Mouse (Mus musculus) embryonic stem cell, embryonic (primary cell): ENCODE results near the gene Shcbp1.
"Not testable (repeated sequence)": the region's sequence is repeated elsewhere in the genome, so short reads cannot be mapped to it uniquely, and the experiment has no call there.

Experiments
- CTCF ChIA-PET, 4 experiments: fragments of 300-600 bp in 2 of 4; fragments of 350-600 bp in 2 of 4; sonication (Branson Sonifier 250); formaldehyde crosslinking; loops; one replicate each; lab custom pipeline; 2022; ENCODE audit warnings: inconsistent platforms in 2 of 4; lab: Charles Lee
- POLR2A ChIA-PET, 4 experiments: fragments of 300-600 bp in 2 of 4; fragments of 350-600 bp in 2 of 4; sonication (Branson Sonifier 250); formaldehyde crosslinking; loops; one replicate each; lab custom pipeline; 2022; ENCODE audit warnings: antibody characterized with exemption in 4 of 4, inconsistent platforms in 1 of 4; lab: Charles Lee

Gene Shcbp1

DNA sequence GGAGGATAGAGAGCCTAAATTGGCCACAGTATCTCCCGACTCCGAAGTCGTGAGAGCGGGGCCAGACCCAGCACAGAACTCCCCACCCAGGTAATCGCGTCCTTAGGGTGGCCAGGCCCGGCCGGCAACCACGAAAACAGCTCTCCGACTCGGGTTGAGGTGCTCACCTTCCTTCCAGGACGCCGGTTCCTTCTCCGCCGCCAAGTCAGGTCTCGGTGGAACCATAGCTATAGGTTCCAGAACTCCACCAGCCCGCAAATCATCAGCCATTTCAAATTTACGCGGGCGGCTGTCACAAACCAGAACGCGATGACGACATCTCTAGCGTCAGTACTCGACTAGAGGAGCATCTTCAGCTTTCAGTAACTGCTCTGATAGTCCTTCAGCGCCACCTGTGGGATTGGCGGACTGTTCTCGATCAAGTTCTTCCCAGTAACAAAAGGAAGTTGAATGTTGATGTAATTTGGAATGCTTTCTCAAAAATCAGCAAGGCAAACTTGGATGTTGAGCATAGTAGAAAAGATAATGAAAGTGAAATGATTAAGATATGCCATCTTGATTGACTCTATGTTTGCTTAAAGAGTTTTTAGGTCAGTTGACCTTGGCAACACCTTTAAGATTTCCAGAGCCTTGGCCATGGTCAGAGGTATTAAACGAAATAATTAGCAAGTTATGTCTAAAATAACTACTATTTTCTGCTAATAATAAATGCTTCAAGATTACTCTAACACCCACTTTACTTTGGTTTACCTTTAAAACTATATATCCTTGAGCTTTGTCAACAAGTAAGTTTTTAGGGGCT is at the start of gene Shcbp1:
Shcbp1 (minus strand) TSS at position 314 of the 802 bp plus-strand sequence.
- ChIA-PET CTCF (interaction anchor here (0.5 to 1.8 kb wide), 9 partner anchors 10 to 815 kb away, joined by 3 to 8 read pairs (median 4); no protein-coding TSS in a partner anchor), POLR2A (interaction anchor here in 3 of 4 experiments (0.6 to 2.4 kb wide), 13 partner anchors 10 to 613 kb away, joined by 3 to 10 read pairs (median 3); partner anchors contain the start of gene Evi5l (in 1 of the 3))

DNA sequence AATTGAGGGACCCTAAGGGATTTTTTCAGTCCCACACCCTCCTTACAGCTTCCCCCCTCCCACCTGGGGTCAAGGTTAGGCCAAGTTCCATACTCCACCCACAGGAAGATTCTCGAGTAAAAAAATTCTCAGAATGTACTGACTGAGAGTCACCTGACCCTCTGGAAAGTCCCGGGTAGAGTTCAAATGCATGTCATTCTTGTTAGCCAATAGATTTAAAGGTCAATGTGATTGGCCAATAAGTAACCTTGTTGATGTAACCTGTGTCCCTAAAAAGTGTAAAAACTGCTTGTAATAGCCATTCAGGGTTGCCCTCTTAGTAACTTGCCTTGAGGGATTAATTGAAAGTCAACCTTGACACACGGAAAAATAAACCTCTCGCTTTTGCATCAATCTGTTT is 29.5 kb upstream of the Shcbp1 start:
- CTCF ChIA-PET: no interaction called here
- POLR2A ChIA-PET: no interaction called here

DNA sequence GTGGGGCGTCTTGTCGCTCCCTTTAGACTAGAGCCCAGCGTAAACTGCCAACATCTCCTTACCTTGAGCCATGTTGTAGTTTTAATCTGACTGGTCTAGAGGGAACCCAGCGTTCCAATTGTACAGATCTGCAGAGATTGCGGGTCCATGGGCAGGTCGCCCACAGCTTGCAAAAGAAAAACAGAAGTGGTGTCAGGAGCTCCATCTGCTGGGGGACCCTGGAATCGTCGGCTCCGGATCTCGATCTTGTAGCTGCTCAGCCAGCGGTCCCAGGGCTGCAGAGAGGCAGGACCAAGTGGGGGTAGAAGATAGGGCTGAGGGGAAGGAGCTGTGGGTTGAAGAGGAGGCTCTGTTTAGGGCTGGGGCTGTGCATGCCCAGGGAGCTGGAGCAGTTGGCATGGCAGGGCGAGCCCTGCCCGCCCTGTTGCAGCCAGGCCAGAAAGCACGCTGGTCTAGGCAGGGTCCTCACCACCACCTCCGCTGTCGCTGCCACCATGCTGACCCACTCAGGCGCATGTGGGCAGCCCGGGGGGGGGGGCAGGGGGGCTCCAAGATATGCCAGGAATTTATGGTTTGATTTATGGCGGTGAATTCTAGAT is 21.3 kb upstream of the Shcbp1 start:
- ChIA-PET CTCF (interaction anchor here (0.6 to 1.5 kb wide), 16 partner anchors 9 to 893 kb away, joined by 3 to 8 read pairs (median 3); partner anchors contain the start of gene Shcbp1 (in 3 of the 4)), POLR2A (interaction anchor here in 2 of 4 experiments (0.6 to 0.7 kb wide), 2 partner anchors 22 to 123 kb away, joined by 3 to 4 read pairs; no protein-coding TSS in a partner anchor)

DNA sequence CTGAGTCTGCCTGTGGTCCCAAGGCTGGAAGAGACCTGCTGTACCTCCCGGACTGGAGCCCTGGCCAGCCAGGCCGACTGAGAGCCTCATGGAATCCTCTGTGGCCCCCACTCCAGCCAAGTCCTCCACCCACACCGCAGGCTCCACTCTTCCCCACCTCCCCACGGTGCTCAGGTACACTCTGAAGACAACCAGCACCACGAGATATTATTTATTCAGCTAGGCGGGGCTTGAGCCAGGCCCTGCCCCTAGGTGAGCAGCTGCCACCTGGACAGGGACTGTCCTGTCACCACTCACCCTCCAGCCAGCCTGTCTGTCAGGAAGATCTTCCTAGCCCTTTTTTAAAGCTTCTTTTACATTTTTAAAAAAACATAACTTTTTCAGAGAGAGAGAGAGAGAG is 1.1 kb downstream of the Shcbp1 start:
- ChIA-PET CTCF (interaction anchor here in 3 of 4 experiments (0.7 to 1.8 kb wide), 5 partner anchors 22 to 511 kb away, joined by 3 to 8 read pairs (median 3); no protein-coding TSS in a partner anchor), POLR2A (interaction anchor here (0.6 to 2.4 kb wide), 15 partner anchors 8 to 1558 kb away, joined by 3 to 10 read pairs (median 4); partner anchors contain the start of gene Evi5l (in 1 of the 4))

DNA sequence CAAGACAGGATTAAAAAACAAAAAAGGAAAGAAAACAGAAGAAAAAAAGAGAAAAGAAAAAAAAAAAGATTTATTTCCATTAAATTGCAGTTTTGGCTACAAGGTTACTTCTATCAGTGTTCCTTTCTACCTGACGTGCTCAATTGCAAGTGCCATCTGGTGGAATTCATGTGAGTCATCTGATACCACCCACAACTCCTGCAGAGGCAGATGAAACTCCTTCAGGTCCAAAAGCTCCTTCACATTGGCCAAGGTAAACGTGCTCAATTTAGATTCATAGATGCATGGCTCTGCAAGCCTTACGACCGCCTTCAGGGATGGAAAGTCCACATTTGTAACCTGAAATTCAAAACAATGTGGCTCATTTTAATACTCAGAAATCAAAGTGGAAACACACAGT is 14.6 kb downstream of the Shcbp1 start:
- CTCF ChIA-PET: no interaction called here
- POLR2A ChIA-PET: interaction anchor here in 1 of 4 experiments (1.7 kb wide), 1 partner anchor 14 kb away, joined by 6 read pairs; the partner anchor contains the start of gene Shcbp1

DNA sequence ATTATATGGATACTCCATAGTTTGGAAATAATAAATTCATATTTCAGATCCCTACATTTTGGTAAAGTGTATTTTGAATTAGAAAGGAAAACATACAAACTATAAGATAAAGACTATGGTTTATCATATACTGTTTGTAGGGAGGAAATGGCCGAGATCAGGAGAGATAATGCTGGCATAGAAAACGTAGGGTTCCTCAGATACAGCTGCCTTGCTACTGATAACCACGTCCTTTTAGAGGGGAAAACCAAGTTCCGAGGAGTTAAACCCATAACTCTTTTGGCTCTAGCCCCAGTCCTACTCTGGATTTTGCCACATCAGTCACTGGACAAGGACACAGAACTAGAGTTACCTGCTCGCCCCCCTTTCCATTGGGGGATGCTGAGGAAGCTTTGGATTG is 26.3 kb downstream of the Shcbp1 start:
- CTCF ChIA-PET: no interaction called here
- POLR2A ChIA-PET: interaction anchor here in 2 of 4 experiments (0.7 kb wide), 2 partner anchors 16 to 66 kb away, joined by 3 to 9 read pairs; no protein-coding TSS in a partner anchor

DNA sequence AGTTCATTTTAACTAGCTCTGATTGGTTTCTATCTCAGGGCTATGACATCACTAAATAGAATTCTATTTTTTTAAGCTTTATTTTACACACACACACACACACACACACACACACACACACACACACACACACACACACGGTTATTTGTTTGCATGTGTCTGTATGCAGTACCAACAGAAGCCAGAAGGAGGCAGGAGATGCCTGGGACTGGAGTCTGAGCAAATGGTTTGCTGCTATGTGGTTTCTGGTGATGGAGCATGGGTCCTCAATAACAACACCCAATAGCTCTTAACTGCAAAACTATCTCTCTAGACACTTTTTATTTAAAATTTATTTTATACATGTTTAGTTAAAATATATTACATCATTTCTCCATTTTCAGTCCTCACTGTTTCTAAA is 48.4 kb downstream of the Shcbp1 start:
- ChIA-PET CTCF (interaction anchor here in 3 of 4 experiments (0.6 to 1.5 kb wide), 6 partner anchors 18 to 315 kb away, joined by 3 to 5 read pairs (median 4); partner anchors contain the start of gene Shcbp1 (in 1 of the 3)), POLR2A (interaction anchor here in 1 of 4 experiments (0.7 kb wide), 1 partner anchor 154 kb away, joined by 3 read pairs; no protein-coding TSS in a partner anchor)

DNA sequence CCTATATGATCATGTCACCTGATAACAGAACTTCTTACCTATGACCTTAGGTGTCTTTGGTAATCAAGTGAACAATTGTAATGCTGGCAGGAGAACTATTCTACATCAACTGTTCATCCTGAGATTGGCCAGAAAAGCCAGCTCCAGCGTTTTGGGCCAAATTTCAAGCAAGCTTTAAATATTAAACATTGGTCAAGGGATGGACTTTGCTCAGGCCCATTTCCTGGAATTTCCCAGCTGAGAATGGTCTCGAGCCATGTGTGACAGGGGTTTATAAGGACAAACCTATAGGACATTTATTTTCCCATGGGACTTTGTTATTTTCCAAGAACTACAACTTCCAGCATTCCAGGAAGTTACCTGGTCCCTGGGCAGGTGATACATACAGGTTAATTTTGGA is 63.8 kb downstream of the Shcbp1 start:
- ChIA-PET POLR2A (interaction anchor here in 1 of 4 experiments (0.8 kb wide), 1 partner anchor 10 kb away, joined by 3 read pairs; no protein-coding TSS in a partner anchor), CTCF (no interaction called here)

DNA sequence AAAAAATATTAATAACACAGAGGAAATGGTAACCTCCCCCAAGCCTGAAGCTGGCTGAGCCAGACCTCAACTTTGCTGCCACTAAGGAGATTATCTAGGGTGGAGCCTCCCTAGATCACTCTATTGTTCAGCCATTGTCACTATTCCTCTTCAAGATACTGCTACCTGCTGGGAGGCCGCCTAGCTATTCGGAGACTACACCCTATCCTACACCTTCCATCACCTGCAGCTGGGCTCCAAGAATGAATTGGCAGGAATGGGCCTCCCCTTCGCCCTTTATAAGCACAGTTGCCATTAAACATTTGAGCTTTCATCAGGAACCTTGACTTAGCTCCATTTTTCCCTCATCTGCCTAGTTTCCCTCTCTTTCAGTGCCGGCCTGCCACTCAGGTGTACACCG is 71.0 kb downstream of the Shcbp1 start:
- CTCF ChIA-PET: not testable (repeated sequence)

DNA sequence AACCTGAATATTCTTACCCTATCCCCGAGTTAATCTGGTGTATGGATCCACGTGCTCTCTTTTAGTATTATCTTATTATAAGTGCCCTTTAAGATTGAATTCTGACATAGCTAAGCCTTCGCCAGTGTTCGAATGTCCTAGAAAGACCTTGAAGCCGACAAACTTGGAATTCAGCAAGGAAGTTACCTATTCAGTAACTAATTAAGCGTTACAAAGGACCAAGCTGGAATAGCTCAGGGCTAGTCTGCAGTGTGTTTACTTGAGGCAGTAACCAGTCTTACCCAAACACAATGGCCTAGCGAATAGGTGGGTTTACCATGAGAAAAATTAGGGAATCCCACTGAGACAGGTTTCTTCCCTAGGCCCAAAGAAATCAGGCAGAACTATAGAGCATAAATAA is 71.5 kb downstream of the Shcbp1 start:
- POLR2A ChIA-PET: interaction anchor here in 2 of 4 experiments (1.3 to 3.7 kb wide), 4 partner anchors 21 to 95 kb away, joined by 3 to 16 read pairs (median 8); partner anchors contain the start of genes Shcbp1 (in 1 of the 2) and Zfp958 (in 1 of the 2)
- CTCF ChIA-PET: not testable (repeated sequence)

More for the DNA sequence above, 71.0 kb downstream of the Shcbp1 start:
- POLR2A ChIA-PET: interaction anchor here in 2 of 4 experiments (1.3 to 3.7 kb wide), 4 partner anchors 21 to 96 kb away, joined by 3 to 16 read pairs (median 8); partner anchors contain the start of genes Shcbp1 (in 1 of the 2) and Zfp958 (in 1 of the 2)

DNA sequence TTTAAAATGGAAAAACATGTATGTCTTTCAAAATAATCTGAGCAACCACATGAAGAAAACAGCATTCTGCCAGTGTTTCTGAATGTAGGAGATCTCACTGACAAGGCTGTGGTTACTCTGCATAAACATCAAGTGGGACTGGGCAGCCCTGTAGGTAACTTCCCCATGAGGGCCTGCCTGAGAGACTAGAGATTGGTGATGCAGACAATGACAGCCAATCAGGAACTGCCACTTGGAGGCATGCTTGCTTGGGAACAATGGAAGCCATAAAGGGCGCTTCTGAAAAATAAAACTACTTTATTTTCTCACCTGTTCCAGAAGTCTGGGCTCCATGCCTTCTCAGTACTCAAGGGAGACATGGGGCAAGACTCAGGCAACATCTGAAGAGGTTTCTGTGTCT is 87.7 kb downstream of the Shcbp1 start:
- CTCF ChIA-PET: no interaction called here
- POLR2A ChIA-PET: no interaction called here
